Comparison of ENCODE assay signal across 10 mouse cellular contexts in genomic region chr13:107644705-107645104, GRCm38 (mm10).
DNase-seq lines count a peak whose midpoint lies in the region; ATAC-seq lines count a peak whose summit lies in the region.
"Had no signal": no experiment of that assay in that cellular context is flagged by ENCODE, and none has a peak within 500 bp of the region (broad histone marks: within the 10 kb centered on the region; RNA-seq: fewer than 3 reads in every experiment).

No protein-coding gene starts in this region.

- H3K4me3 ChIP-seq in kidney, embryonic 16.5 days (ENCODE audit: low read length) = peak overlapping the region; percentile 43
- peak overlapping the region; percentile 40 for H3K4me3 ChIP-seq in embryonic facial prominence, embryonic 14.5 days (ENCODE audit: low read depth, low read length)
- peak overlapping the region; percentile 27; the same call in 1 of the 2 replicates for H3K4me3 ChIP-seq in intestine, embryonic 14.5 days (ENCODE audit: low read depth, low read length)
- H3K4me3 ChIP-seq in midbrain, embryonic 16.5 days (ENCODE audit: low read depth, low read length) = peak overlapping the region; percentile 36

- peaks cover 12% of the 10 kb centered on the region for H3K27me3 ChIP-seq in kidney, embryonic 16.5 days (ENCODE audit: insufficient read depth, low read length)
- peaks cover 24% of the 10 kb centered on the region for H3K27me3 ChIP-seq in embryonic facial prominence, embryonic 14.5 days (replicated peaks; ENCODE audit: control insufficient read depth, insufficient read depth, low read length)
- H3K27me3 ChIP-seq in intestine, embryonic 14.5 days (replicated peaks; ENCODE audit: control insufficient read depth, insufficient read depth, low read length) = peaks cover 39% of the 10 kb centered on the region
- H3K27me3 ChIP-seq in midbrain, embryonic 16.5 days (ENCODE audit: control insufficient read depth, insufficient read depth, low read depth, low read length) = no peaks in the 10 kb centered on the region
- H3K27me3 ChIP-seq: CH12.LX had no signal

- 31% methylated on average over 12 of the region's 12 CpGs for WGBS in kidney, embryonic 16.5 days
- WGBS in embryonic facial prominence, embryonic 14.5 days = 38% methylated on average over 12 of the region's 12 CpGs
- 32% methylated on average over 12 of the region's 12 CpGs for WGBS in intestine, embryonic 14.5 days
- 54% methylated on average over 12 of the region's 12 CpGs for WGBS in midbrain, embryonic 16.5 days

- DNase-seq in kidney, postnatal 25 days = no peak
- no peak for DNase-seq in embryonic facial prominence, embryonic 14.5 days (ENCODE audit: low spot score)
- DNase-seq in intestine, embryonic 14.5 days (ENCODE audit: low spot score) = peak; percentile 68
- DNase-seq in cerebellum, adult 8-10 months = no peak
- DNase-seq in MN1 (ENCODE audit: low spot score) = no peak
- no peak for DNase-seq in adrenal gland, postnatal 14 days

- ATAC-seq in kidney, embryonic 16.5 days (ENCODE audit: low FRiP score, low TSS enrichment) = no peak; the same call in 1 of the 2 replicates
- ATAC-seq in embryonic facial prominence, embryonic 14.5 days (ENCODE audit: low read depth) = no peak
- no peak for ATAC-seq in intestine, embryonic 14.5 days (replicated peaks; ENCODE audit: low FRiP score, low TSS enrichment, low read depth)
- ATAC-seq in midbrain, embryonic 16.5 days = no peak
- ATAC-seq: inflammation-experienced regulatory T-cells, adult 6 months had no signal

- peak overlapping the region; percentile 57; the same call in 1 of the 2 replicates for H3K9ac ChIP-seq in kidney, embryonic 16.5 days (replicated peaks; ENCODE audit: low read length)
- H3K9ac ChIP-seq in embryonic facial prominence, embryonic 14.5 days (ENCODE audit: low read depth, low read length) = no peak overlapping the region
- no peak overlapping the region for H3K9ac ChIP-seq in intestine, embryonic 14.5 days (ENCODE audit: low read length)
- peak overlapping the region; percentile 65 for H3K9ac ChIP-seq in midbrain, embryonic 16.5 days (ENCODE audit: low read depth, low read length)

- no peak overlapping the region for H3K27ac ChIP-seq in kidney, embryonic 16.5 days (ENCODE audit: low read length)
- H3K27ac ChIP-seq in embryonic facial prominence, embryonic 14.5 days (replicated peaks; ENCODE audit: low read depth, low read length) = no peak overlapping the region
- no peak overlapping the region for H3K27ac ChIP-seq in intestine, embryonic 14.5 days (ENCODE audit: low read depth)
- H3K27ac ChIP-seq in midbrain, embryonic 16.5 days (ENCODE audit: low read length) = peak overlapping the region; percentile 53; the same call in 1 of the 2 replicates

- peaks cover 16% of the 10 kb centered on the region for H3K4me1 ChIP-seq in kidney, embryonic 16.5 days (ENCODE audit: insufficient read depth, low read length)
- peaks cover 6% of the 10 kb centered on the region; the same call in 1 of the 2 replicates for H3K4me1 ChIP-seq in embryonic facial prominence, embryonic 14.5 days (ENCODE audit: control insufficient read depth, insufficient read depth, low read length)
- H3K4me1 ChIP-seq in intestine, embryonic 14.5 days (replicated peaks; ENCODE audit: control insufficient read depth, insufficient read depth, low read length) = peaks cover 11% of the 10 kb centered on the region
- peaks cover 7% of the 10 kb centered on the region; the same call in 1 of the 2 replicates for H3K4me1 ChIP-seq in midbrain, embryonic 16.5 days (ENCODE audit: control insufficient read depth, insufficient read depth, low read length)

- H3K9me3 ChIP-seq in kidney, embryonic 16.5 days (ENCODE audit: low read length) = no peaks in the 10 kb centered on the region
- no peaks in the 10 kb centered on the region for H3K9me3 ChIP-seq in embryonic facial prominence, embryonic 14.5 days (ENCODE audit: control insufficient read depth, low read length)
- no peaks in the 10 kb centered on the region for H3K9me3 ChIP-seq in intestine, embryonic 14.5 days (ENCODE audit: control insufficient read depth, low read length)
- no peaks in the 10 kb centered on the region for H3K9me3 ChIP-seq in midbrain, embryonic 16.5 days (replicated peaks; ENCODE audit: control insufficient read depth, low read length, poor library complexity, severe bottlenecking)

- no peaks in the 10 kb centered on the region for H3K36me3 ChIP-seq in kidney, embryonic 16.5 days (ENCODE audit: insufficient read depth, low read length)
- no peaks in the 10 kb centered on the region for H3K36me3 ChIP-seq in embryonic facial prominence, embryonic 14.5 days (ENCODE audit: control insufficient read depth, insufficient read depth, low read length)
- H3K36me3 ChIP-seq in intestine, embryonic 14.5 days (ENCODE audit: control insufficient read depth, insufficient read depth, low read length) = no peaks in the 10 kb centered on the region
- H3K36me3 ChIP-seq in midbrain, embryonic 16.5 days (ENCODE audit: control insufficient read depth, insufficient read depth, low read length) = no peaks in the 10 kb centered on the region

- peak overlapping the region; percentile 62 for H3K4me2 ChIP-seq in kidney, embryonic 16.5 days (replicated peaks; ENCODE audit: low read depth, low read length)
- peak overlapping the region; percentile 69 for H3K4me2 ChIP-seq in embryonic facial prominence, embryonic 14.5 days (ENCODE audit: low read depth, low read length)
- peak overlapping the region; percentile 56 for H3K4me2 ChIP-seq in intestine, embryonic 14.5 days (ENCODE audit: low read length)
- H3K4me2 ChIP-seq in midbrain, embryonic 16.5 days (ENCODE audit: low read length) = peak overlapping the region; percentile 61

Comparison
In these comparisons a context has a peak if more than half of its experiments do, and no peak if none do; other contexts are left out.
1. H3K9ac ChIP-seq: peak in kidney, embryonic 16.5 days (single experiment) and midbrain, embryonic 16.5 days (single experiment); none in embryonic facial prominence, embryonic 14.5 days (single experiment) and intestine, embryonic 14.5 days (single experiment).
2. Peak in every context shown above with its lines, with median percentiles within 50 percentile points of each other: H3K4me2 ChIP-seq and H3K4me3 ChIP-seq.